Mouse (Mus musculus): ENCODE measurements around the gene Zmat1. TPM values are rescaled to one million over a fixed set of nuclear protein-coding genes. Genes with fewer than 3 reads are reported as not detected.
"Not testable (repeated sequence)": the region's sequence is repeated elsewhere in the genome, so short reads cannot be mapped to it uniquely, and the experiment has no call there.

The Zmat1 gene
- total RNA-seq (2021), result 1 to 10 TPM; 6.4 to 8.0 TPM
- long read RNA-seq, experiment 1, partial matches to known transcripts, result 0 of 2 reads
- long read RNA-seq, experiment 1, other reads (novel, unspliced or antisense), result 1 of 2 reads
- long read RNA-seq, experiment 2, transcript Zmat1-201 (7 exons, 3,501 nt), result major isoform, 8 of 14 reads
- long read RNA-seq, experiment 2, partial matches to known transcripts, result 0 of 14 reads
- long read RNA-seq, experiment 2, other reads (novel, unspliced or antisense), result 6 of 14 reads

- DNase-seq (ENCODE audit: low spot score in 2 of 2), result peak; percentile 62 to 71
Observed at GRCm38 (mm10) chrX:135008720-135009470, at the start of gene Zmat1. Gene Zmat1 (minus strand): TSS chrX:135009209.

GRCm38 (mm10) chrX:135053939-135054338 is 44.9 kb upstream of the Zmat1 start:
- not testable (repeated sequence) for DNase-seq (ENCODE audit: low spot score in 2 of 2)

DNA sequence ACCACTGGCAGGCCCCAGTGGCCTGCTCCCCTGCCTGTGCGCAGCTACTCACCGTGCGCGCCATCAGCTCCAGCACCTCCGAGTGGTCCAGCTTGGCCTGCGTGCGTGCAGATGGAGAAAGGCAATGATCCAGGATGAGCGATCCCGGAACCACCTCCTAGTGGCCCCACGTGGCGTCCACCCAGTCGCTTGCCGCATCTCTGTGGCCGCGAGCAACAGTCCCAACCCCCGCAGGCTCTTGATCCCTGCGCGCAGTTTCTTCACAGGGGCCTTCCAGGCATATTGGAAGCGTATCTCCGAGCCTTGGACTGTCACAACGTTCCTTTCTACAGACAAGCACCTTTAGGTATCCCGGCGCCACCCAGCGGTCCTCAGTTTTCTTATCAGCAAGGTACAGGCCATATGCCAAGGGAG is 27.0 kb upstream of the Zmat1 start:
- DNase-seq (ENCODE audit: low spot score in 2 of 2), result no peak

GRCm38 (mm10) chrX:135025135-135025534 is 16.1 kb upstream of the Zmat1 start:
- no peak for DNase-seq (ENCODE audit: low spot score in 2 of 2)

GRCm38 (mm10) chrX:135011381-135011780 is 2.4 kb upstream of the Zmat1 start:
- DNase-seq (ENCODE audit: low spot score in 2 of 2), result no peak

DNA sequence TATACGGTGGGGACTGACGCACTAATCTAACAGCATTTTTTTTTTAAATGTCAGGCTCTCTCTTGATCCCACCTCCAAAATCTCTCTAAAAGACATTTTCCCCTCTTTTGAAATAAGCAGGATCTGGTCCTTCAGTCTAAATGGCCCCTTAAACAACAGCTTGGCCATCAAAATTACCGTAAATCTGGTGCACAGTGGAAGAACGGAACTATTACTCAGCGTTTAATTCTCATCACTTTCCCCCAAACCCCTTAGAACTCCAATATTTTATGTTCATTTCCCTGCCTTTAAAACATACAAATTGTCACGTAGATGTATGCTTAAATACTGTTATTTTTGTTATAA is 434 bp upstream of the Zmat1 start:
- DNase-seq (ENCODE audit: low spot score in 2 of 2), result no peak

DNA sequence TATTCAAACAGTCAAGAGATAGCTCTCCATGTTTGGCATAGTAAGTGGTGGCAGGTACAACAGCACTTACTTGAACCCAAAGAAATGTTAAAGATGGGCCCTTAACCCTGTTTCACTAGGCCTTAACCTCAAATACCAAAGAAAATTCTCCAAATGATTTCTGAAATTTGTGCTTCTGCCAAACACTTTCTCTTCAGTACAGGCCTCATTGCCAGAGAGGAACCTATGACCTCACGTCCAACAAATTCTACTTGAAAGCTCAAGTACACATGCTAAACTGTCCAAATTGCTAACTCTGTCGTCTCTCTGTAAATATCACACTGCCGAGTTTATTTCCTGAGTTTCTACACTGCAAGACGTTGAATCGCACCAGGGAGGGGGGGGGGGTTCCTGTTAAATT is 988 bp downstream of the Zmat1 start:
- DNase-seq (ENCODE audit: low spot score in 2 of 2), result no peak

GRCm38 (mm10) chrX:134964546-134964945 is 44.5 kb downstream of the Zmat1 start, which contains the start of gene Nxf2:
Gene Nxf2 (minus strand): TSS chrX:134964754.
- no peak for DNase-seq (ENCODE audit: low spot score in 2 of 2)

- peak; percentile 2 to 28 for DNase-seq (ENCODE audit: low spot score in 2 of 2)
Observed at GRCm38 (mm10) chrX:134963305-134964094, 45.5 kb downstream of the Zmat1 start.

- peak; percentile 15 to 27 for DNase-seq (ENCODE audit: low spot score in 2 of 2)
Observed at GRCm38 (mm10) chrX:134930361-134930760, 78.6 kb downstream of the Zmat1 start.

DNA sequence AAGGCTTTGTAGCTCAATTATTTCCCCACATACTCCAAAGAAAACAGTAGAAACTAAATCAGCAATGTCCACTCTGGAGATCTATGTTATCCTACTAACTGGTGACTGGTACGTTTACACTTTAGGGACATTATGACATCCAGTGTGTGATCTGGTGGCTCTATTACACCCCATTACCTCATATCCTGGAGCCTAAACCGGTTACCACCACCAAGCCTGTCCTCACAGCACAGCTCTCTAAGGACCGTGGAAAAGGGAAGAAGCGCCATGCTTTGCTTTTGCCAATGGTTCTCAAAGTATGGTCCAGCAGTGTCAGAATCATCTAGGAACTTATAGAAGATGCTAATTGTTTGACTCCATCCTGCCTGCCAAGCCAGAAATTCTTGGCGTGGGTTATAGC is 79.1 kb downstream of the Zmat1 start:
- no peak for DNase-seq (ENCODE audit: low spot score in 2 of 2)

GRCm38 (mm10) chrX:134925058-134925457 is 84.0 kb downstream of the Zmat1 start:
- DNase-seq (ENCODE audit: low spot score in 2 of 2), result peak in 1 of 2 experiments; percentile 22

DNA sequence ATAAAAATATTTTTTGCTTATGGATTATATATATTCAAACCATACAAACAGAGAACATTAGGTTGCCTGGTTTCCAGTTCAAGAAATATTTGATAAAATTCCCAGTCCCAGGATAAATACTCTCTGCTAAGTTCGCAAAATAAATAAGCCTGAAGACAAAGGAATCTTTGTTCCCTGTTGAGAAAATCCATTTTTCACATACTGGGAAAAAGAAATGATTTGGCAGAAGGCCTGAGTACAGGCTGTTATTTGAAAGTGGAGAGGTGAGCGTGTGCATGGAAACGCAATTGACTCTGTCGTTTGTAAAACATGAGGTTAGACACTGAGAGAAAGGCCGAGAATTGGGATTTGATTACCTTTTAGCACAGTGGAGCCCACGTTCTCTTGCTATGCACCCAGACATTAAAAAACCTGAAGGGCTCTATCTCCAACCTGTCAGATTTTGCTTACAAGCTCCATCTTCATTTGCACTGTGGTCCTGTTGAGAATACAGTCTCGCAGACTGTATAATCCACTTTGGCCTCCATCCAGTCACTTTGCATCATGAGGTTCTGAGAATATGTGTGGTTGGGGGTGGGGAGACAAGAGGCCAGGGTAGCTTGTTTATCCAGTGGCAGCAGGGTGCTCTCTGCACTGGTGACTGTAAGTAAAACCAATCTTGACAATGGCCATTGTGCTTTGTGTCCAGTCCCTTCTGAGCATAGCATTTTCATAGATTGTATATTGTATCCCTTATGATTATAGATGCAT is 85.2 kb downstream of the Zmat1 start:
- DNase-seq (ENCODE audit: low spot score in 2 of 2), result no peak

Other genes with a start within 250 kb of the Zmat1 start
- gene Armcx2, start 200.0 kb downstream of the Zmat1 start, total RNA-seq (2021), result 10 to 100 TPM; 26.2 to 39.3 TPM
- gene Nxf2, start 44.5 kb downstream of the Zmat1 start, total RNA-seq (2021), result not detected
- gene Gm15023, start 168.4 kb upstream of the Zmat1 start, total RNA-seq (2021), result not detected
- 1 to 10 TPM; 2.0 to 4.4 TPM for gene Tceal6, start 201.5 kb upstream of the Zmat1 start, total RNA-seq (2021)